Mouse (Mus musculus) spleen, adult 2 months (tissue): Measurements from ENCODE around the gene Ucp3. TPM values are rescaled to one million over a fixed set of nuclear protein-coding genes. Genes with fewer than 3 reads are reported as not detected.

Experiments
- DNase-seq, 2 experiments: peaks; one replicate each; pipeline versions ENCODE4 v3.0.0 to v3.0.0-alpha.2; 2012 to 2021; ENCODE audit warnings: low spot score in 2 of 2, low read depth in 1 of 2
- H3K27ac ChIP-seq: fragments of 200-500 bp; 2 replicates; pipeline ENCODE4 v1.5.1; 2012; ENCODE audit warnings: low read length, inconsistent platforms; ENCODE audit not compliant: insufficient read depth
- H3K27me3 ChIP-seq: fragments of 200-500 bp; 2 replicates; pipeline ENCODE4 v1.6.1; 2012; ENCODE audit warnings: mild to moderate bottlenecking, moderate library complexity, low read length, inconsistent platforms; ENCODE audit not compliant: control insufficient read depth, insufficient read depth
- H3K36me3 ChIP-seq: fragments of 200-500 bp; 2 replicates; pipeline ENCODE4 v1.6.1; 2012; ENCODE audit warnings: mild to moderate bottlenecking, low read length, inconsistent platforms; ENCODE audit not compliant: control insufficient read depth, insufficient read depth
- H3K4me1 ChIP-seq: fragments of 200-500 bp; 2 replicates; pipeline ENCODE4 v1.6.1; 2011; ENCODE audit warnings: inconsistent platforms; ENCODE audit not compliant: control insufficient read depth, insufficient read depth, insufficient read length
- H3K4me3 ChIP-seq: fragments of 200-500 bp; 2 replicates; pipeline ENCODE4 v1.5.1; 2011; ENCODE audit warnings: mild to moderate bottlenecking, inconsistent platforms; ENCODE audit not compliant: insufficient read depth, insufficient read length; ENCODE audit errors: extremely low read depth
- CTCF ChIP-seq: fragments of 200-500 bp; IDR thresholded peaks from 2 replicates; pipeline ENCODE4 v1.5.1; 2011; ENCODE audit warnings: mild to moderate bottlenecking, inconsistent platforms; ENCODE audit not compliant: insufficient read depth, insufficient read length, insufficient replicate concordance; ENCODE audit errors: extremely low read depth
- POLR2A ChIP-seq: fragments of 200-500 bp; IDR thresholded peaks from 2 replicates; pipeline ENCODE4 v1.6.1; 2011; ENCODE audit warnings: low read depth, low read length, inconsistent platforms
- WGBS: fragments of 180-500 bp; shearing (Covaris S2); methylation state at CpG from one replicate; pipeline ENCODE4 v1.1.7; 2018; 5-methylcytosine and 5-hydroxymethylcytosine counted together
- polyA plus RNA-seq: library from polyadenylated mRNA; depleted of rRNA; stranded (reverse); fragments of >200 nt; gene quantifications from 2 replicates; pipeline ENCODE4 v1.2.3, GENCODE M21; 2012

Ucp3 gene
- polyA plus RNA-seq, 1 experiment, result 1.3 TPM

DNA sequence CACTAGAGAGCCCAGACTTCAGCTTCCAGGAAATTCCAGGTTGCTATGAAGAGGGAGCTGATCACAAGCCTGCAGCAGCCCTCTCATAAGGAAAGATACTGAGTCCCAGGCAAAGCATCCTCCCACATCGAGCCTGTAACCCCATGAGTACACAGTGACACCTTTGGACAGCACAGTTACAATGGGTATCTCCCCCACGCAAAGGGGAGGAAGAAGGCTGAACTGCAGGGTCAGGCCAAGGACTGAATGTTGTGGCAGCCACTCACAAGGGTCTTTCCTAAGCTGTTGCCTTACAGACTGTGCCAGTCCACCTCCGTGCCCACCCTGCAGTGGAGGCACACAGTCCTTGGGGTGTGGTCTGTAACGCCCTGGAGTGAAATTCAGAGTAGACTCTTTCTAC is 33.7 kb downstream of the Ucp3 start:
- no peak overlapping the region for H3K27ac ChIP-seq
- H3K4me3 ChIP-seq, result no peak overlapping the region
- DNase-seq, result no peak
- H3K36me3 ChIP-seq, result no peaks in the 10 kb centered on the region
- no peak for TF ChIP-seq CTCF
- no peak for TF ChIP-seq POLR2A
- WGBS, result 74% methylated on average over 4 of the region's 4 CpGs
- H3K27me3 ChIP-seq, result no peaks in the 10 kb centered on the region
- H3K4me1 ChIP-seq, result peaks cover 25% of the 10 kb centered on the region; the same call in 1 of the 2 replicates

DNA sequence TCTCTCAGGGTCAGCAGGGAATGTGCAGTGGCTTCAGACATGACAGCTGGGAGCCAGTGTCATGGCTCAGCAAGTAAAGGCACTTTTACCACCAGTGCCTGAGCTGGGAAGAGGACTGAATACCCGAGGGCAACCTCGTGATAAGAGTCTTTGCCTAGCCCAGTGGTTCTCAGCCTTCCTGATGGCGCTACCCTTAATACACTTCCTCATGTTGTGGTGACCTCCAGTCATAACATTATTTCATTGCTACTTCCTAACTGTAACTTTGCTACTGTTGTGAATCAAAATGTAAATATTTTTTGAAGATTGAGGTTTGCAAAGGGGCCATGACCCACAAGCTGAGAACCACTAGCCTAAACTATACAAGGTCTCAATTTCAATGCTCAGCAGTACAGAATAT is 35.9 kb downstream of the Ucp3 start:
- Histone ChIP-seq H3K27me3 (no peaks in the 10 kb centered on the region), H3K36me3 (no peaks in the 10 kb centered on the region), H3K4me3 (no peak overlapping the region), H3K27ac (no peak overlapping the region), H3K4me1 (peaks cover 11% of the 10 kb centered on the region; the same call in 1 of the 2 replicates)
- 15% methylated on average over 3 of the region's 3 CpGs for WGBS
- DNase-seq, result no peak
- TF ChIP-seq POLR2A (no peak), CTCF (no peak)

DNA sequence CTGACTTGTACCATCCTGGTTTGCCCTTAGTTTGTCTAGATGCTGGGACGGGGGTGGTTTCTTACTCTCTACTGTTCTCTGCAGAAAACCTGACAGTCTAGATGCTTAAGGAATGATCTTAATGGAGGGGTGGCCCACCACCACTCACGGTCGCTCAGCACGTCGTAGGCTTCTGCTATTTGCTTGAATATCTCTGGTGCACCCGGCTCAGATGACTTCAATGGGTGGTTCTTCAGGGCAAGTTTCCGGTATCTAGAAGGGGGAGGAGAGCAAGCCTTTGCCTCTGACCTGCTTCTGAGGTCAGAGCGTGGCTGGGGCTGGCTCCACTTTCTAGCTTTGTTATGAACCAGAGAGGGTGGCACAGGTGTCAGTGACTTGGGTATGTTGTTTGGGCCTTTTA is 38.8 kb downstream of the Ucp3 start:
- Histone ChIP-seq H3K36me3 (no peaks in the 10 kb centered on the region), H3K4me3 (peak overlapping the region; percentile 29; the same call in 1 of the 2 replicates), H3K4me1 (no peaks in the 10 kb centered on the region), H3K27ac (peak overlapping the region; percentile 38), H3K27me3 (no peaks in the 10 kb centered on the region)
- TF ChIP-seq POLR2A, result no peak
- TF ChIP-seq CTCF, result no peak
- WGBS, result 57% methylated on average over 8 of the region's 8 CpGs
- no peak for DNase-seq

DNA sequence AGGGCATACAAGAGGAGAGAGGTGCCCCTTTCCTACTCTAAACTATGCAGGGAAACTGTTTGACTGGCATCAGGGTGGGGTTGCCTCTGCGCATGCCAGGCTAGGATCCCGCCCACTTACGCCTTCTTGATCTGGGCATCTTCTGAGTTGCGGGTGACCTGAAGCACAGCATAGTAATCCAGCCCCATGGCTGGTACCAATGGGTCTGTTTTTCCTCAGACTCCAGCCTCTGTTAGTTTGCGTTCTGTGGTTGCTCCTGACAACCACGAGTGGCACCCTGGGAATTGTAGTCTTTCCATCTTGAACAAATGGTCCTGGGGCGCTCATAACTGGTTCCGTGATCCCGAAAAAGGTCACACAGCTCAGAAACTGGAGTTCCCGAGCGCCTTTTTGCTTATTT is 41.8 kb downstream of the Ucp3 start, which contains the start of gene Dnajb13:
Gene Dnajb13 (minus strand): TSS at position 388 of the 400 bp plus-strand sequence.
- H3K4me3 ChIP-seq, result no peak within 1 kb of the TSS
- no peaks in the 10 kb centered on the region for H3K27me3 ChIP-seq
- no peak within 1 kb of the TSS for H3K27ac ChIP-seq
- H3K36me3 ChIP-seq, result no peaks in the 10 kb centered on the region
- no peaks in the 10 kb centered on the region for H3K4me1 ChIP-seq
- no peak for DNase-seq
- WGBS, result 74% methylated on average over 11 of the region's 11 CpGs
- no peak for TF ChIP-seq CTCF
- TF ChIP-seq POLR2A, result no peak

DNA sequence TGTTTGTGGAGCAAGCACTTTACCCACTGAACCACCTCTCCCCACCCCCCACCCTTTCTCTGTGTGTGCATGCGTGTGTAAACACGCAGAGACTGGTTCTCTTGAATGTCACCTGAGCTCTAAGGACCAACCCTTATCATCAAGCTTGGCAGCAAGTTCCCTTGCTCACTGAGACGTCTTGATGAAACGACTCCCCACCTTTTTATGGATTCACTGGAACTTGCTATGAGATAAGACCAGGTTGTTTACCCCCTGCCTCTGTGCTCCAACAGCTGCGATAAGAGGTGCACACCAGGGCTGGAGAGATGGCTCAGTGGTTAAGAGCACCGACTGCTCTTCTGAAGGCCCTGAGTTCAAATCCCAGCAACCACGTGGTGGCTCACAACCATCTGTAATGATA is 47.4 kb downstream of the Ucp3 start:
- no peaks in the 10 kb centered on the region for H3K4me1 ChIP-seq
- no peak overlapping the region for H3K4me3 ChIP-seq
- no peaks in the 10 kb centered on the region for H3K36me3 ChIP-seq
- DNase-seq, result no peak
- TF ChIP-seq POLR2A (no peak), CTCF (no peak)
- no peak overlapping the region for H3K27ac ChIP-seq
- no peaks in the 10 kb centered on the region for H3K27me3 ChIP-seq
- 64% methylated on average over 7 of the region's 7 CpGs for WGBS

DNA sequence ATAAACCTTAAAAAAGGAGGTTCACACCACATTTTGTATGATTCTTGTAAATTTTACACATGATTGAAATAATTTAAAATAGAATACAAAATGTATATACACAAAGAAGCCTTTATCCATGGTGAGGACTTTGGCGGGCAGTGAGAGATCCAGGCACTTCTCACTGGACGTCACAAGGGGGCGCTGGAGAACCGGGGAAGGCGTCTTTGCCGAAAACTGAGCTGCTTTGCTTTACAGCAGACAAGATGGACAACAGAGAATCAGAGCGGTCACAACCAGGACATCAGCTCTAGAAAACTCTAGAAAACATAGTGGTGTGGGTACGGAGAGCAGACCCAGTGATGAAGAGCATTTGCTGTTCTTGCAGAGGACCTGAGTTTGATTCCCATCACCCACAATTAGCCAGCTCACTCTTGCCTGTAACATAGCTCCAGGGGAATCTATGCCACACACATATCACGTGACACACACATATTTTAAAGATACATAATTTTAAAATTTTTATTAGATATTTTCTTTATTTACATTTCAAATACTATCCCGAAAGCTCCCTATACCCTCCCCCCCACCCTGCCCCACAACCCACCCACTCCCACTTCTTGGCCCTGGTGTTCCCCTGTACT is 48.0 kb downstream of the Ucp3 start:
- no peaks in the 10 kb centered on the region for H3K27me3 ChIP-seq
- H3K36me3 ChIP-seq, result no peaks in the 10 kb centered on the region
- H3K4me3 ChIP-seq, result no peak overlapping the region
- no peaks in the 10 kb centered on the region for H3K4me1 ChIP-seq
- 25% methylated on average over 10 of the region's 10 CpGs for WGBS
- DNase-seq, result peak; percentile 47 to 74
- no peak overlapping the region for H3K27ac ChIP-seq
- TF ChIP-seq POLR2A, result no peak
- TF ChIP-seq CTCF, result peak; percentile 98

DNA sequence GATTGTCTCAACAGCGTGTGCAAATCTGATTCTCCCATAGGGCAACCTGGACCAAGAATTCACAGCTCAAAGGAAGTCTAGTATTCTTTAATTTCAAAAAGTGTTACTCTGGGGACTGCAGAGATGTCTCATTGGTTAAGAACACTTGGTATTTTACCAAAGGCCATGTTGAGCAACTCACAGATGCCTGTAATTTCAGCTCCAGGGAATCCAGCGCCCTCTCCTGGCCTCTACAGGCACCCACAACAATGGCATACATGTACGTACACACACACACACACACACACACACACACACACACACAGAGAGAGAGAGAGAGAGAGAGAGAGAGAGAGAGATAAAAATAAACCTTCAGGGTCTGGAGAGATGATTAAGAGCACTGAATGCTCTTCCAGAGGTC is 49.4 kb downstream of the Ucp3 start:
- no peak for DNase-seq
- Histone ChIP-seq H3K4me3 (no peak overlapping the region), H3K4me1 (no peaks in the 10 kb centered on the region), H3K27me3 (no peaks in the 10 kb centered on the region), H3K27ac (no peak overlapping the region), H3K36me3 (no peaks in the 10 kb centered on the region)
- TF ChIP-seq CTCF, result no peak
- no peak for TF ChIP-seq POLR2A
- WGBS, result 75% methylated on average over 3 of the region's 3 CpGs
